Mouse (Mus musculus) kidney, embryonic 16.5 days (tissue): ENCODE measurements around the gene Cdk4. TPM values are rescaled to one million over a fixed set of nuclear protein-coding genes. Genes with fewer than 3 reads are reported as not detected.

Experiments used
- ATAC-seq: fragments of 200-750 bp; cut with Nextera tagmentation; 2 replicates; pipeline ENCODE4 v1.8.0; 2017; ENCODE audit warnings: moderate TSS enrichment; ENCODE audit not compliant: low FRiP score, low TSS enrichment
- H3K27ac ChIP-seq: fragments of 300-500 bp; sonication (generic); 2 replicates; pipeline ENCODE4 v1.5.1; 2014; ENCODE audit warnings: low read length
- H3K27me3 ChIP-seq: fragments of 300-500 bp; sonication (generic); 2 replicates; pipeline ENCODE4 v1.6.1; 2014; ENCODE audit warnings: low read length, control low read depth, mixed read lengths; ENCODE audit not compliant: insufficient read depth
- H3K36me3 ChIP-seq: fragments of 300-500 bp; sonication (generic); 2 replicates; pipeline ENCODE4 v1.6.1; 2014; ENCODE audit warnings: low read length, control low read depth, mixed read lengths; ENCODE audit not compliant: insufficient read depth
- H3K4me1 ChIP-seq: fragments of 300-500 bp; sonication (generic); 2 replicates; pipeline ENCODE4 v1.6.1; 2014; ENCODE audit warnings: low read length, control low read depth, mixed read lengths; ENCODE audit not compliant: insufficient read depth
- H3K4me2 ChIP-seq: fragments of 300-500 bp; sonication (generic); replicated peaks from 2 replicates; pipeline ENCODE4 v1.6.1; 2014; ENCODE audit warnings: low read depth, low read length
- H3K4me3 ChIP-seq: fragments of 300-500 bp; sonication (generic); 2 replicates; pipeline ENCODE4 v1.5.1; 2014; ENCODE audit warnings: mild to moderate bottlenecking, low read length
- H3K9ac ChIP-seq: fragments of 300-500 bp; sonication (generic); replicated peaks from 2 replicates; pipeline ENCODE4 v1.6.1; 2014; ENCODE audit warnings: low read length
- H3K9me3 ChIP-seq: fragments of 300-500 bp; sonication (generic); 2 replicates; pipeline ENCODE4 v1.6.1; 2016; ENCODE audit warnings: low read length, control low read depth
- WGBS: fragments of 180-500 bp; shearing (Covaris S2); extraction: QIAGEN DNeasy Blood & Tissue Kit; methylation state at CpG from one replicate; pipeline ENCODE4 v1.1.7; 2014; 5-methylcytosine and 5-hydroxymethylcytosine counted together
- polyA plus RNA-seq: library from polyadenylated mRNA; unstranded; fragments of >200 nt; fragmentation: Nextera tagmentation; extraction: Ambion mirVana; gene quantifications from 2 replicates; pipeline ENCODE4 v1.2.1, GENCODE M21; 2015

Cdk4 gene
- polyA plus RNA-seq, 1 experiment from 2014 or later, result 1,917 TPM

GRCm38 (mm10) chr10:127079665-127080391 is 16.5 kb downstream of the Cdk4 start:
- Histone ChIP-seq H3K4me2 (peak overlapping the region; percentile 92), H3K36me3 (no peaks in the 10 kb centered on the region), H3K9ac (peak overlapping the region; percentile 57; the same call in 1 of the 2 replicates), H3K4me1 (peaks cover 28% of the 10 kb centered on the region), H3K27me3 (peaks cover 90% of the 10 kb centered on the region), H3K4me3 (peak overlapping the region; percentile 53), H3K27ac (no peak overlapping the region), H3K9me3 (no peaks in the 10 kb centered on the region)
- WGBS, result under 1% methylated on average over 66 of the region's 70 CpGs
- no peak for ATAC-seq

- H3K4me1 ChIP-seq, result peaks cover 28% of the 10 kb centered on the region
- peak overlapping the region; percentile 41; the same call in 1 of the 2 replicates for H3K9ac ChIP-seq
- no peaks in the 10 kb centered on the region for H3K36me3 ChIP-seq
- 4% methylated on average over 48 of the region's 48 CpGs for WGBS
- ATAC-seq, result no peak
- peaks cover 90% of the 10 kb centered on the region for H3K27me3 ChIP-seq
- no peak overlapping the region for H3K27ac ChIP-seq
- peak overlapping the region; percentile 42 for H3K4me2 ChIP-seq
- H3K9me3 ChIP-seq, result no peaks in the 10 kb centered on the region
- H3K4me3 ChIP-seq, result peak overlapping the region; percentile 27
These were observed 17.8 kb downstream of the Cdk4 start for GRCm38 (mm10) chr10:127080901-127081780.

GRCm38 (mm10) chr10:127081996-127082620 is 18.8 kb downstream of the Cdk4 start:
- no peaks in the 10 kb centered on the region for H3K36me3 ChIP-seq
- peak overlapping the region; percentile 42; the same call in 1 of the 2 replicates for H3K4me2 ChIP-seq
- no peak overlapping the region for H3K27ac ChIP-seq
- no peaks in the 10 kb centered on the region for H3K9me3 ChIP-seq
- no peak overlapping the region for H3K9ac ChIP-seq
- no peak for ATAC-seq
- H3K27me3 ChIP-seq, result peaks cover 83% of the 10 kb centered on the region
- H3K4me3 ChIP-seq, result 0 out of 2 replicates have a peak overlapping the region, but pooled peaks have one; percentile 27
- WGBS, result 32% methylated on average over 8 of the region's 8 CpGs
- H3K4me1 ChIP-seq, result peaks cover 28% of the 10 kb centered on the region

DNA sequence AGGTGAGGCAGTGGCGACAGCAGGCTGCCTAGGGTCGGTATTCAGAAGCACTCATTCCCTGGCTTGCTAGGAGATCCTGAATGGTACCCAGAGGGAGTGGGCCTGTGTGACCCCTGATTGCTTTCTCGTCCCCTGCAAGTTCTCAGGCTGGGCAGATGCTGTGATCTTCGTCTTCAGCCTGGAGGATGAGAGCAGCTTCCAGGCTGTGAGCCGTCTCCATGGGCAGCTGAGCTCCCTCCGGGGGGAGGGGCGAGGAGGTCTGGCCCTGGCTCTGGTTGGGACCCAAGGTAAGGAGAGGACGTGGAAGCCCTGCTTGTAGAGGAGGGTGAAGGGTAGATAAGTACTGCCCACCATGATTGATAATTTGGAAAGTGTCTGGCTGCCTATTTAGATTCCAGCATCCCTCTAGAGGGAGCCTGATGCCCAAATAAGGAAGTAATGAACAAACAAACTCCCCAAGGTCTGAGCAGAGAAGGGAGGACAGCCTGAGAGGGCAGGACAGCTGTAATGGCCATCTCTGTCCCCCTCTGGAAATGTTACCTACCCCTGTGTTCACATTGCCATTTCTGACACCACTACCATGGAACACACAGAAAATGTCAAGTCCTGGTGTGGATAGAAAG is 20.1 kb downstream of the Cdk4 start:
- no peak overlapping the region for H3K9ac ChIP-seq
- H3K36me3 ChIP-seq, result no peaks in the 10 kb centered on the region
- ATAC-seq, result no peak
- H3K4me2 ChIP-seq, result no peak overlapping the region
- no peak overlapping the region for H3K4me3 ChIP-seq
- WGBS, result 23% methylated on average over 8 of the region's 8 CpGs
- H3K27me3 ChIP-seq, result peaks cover 76% of the 10 kb centered on the region
- peaks cover 26% of the 10 kb centered on the region for H3K4me1 ChIP-seq
- no peak overlapping the region for H3K27ac ChIP-seq
- H3K9me3 ChIP-seq, result no peaks in the 10 kb centered on the region

GRCm38 (mm10) chr10:127083915-127084306 is 20.6 kb downstream of the Cdk4 start:
- no peak for ATAC-seq
- Histone ChIP-seq H3K36me3 (no peaks in the 10 kb centered on the region), H3K4me3 (no peak overlapping the region), H3K4me2 (no peak overlapping the region), H3K27ac (no peak overlapping the region), H3K9ac (no peak overlapping the region), H3K4me1 (peaks cover 25% of the 10 kb centered on the region), H3K27me3 (peaks cover 73% of the 10 kb centered on the region), H3K9me3 (no peaks in the 10 kb centered on the region)
- WGBS, result 34% methylated on average over 5 of the region's 5 CpGs

DNA sequence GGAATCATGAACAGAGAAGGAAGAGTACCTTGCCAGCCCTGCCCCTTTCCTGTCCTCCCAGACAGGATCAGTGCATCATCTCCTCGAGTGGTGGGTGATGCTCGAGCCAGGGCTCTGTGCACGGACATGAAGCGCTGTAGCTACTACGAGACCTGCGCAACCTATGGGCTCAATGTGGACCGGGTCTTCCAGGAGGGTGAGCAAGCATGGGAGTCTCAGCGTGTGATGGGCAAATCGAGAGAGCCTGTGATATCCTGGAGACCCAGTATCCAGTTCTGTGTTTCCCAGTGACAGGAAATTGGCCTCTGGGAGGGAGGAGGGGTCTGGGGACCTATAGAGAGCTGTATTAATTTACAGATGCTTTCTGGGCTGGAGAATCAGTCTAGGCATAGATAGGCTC is 21.7 kb downstream of the Cdk4 start:
- ATAC-seq, result no peak
- Histone ChIP-seq H3K9me3 (no peaks in the 10 kb centered on the region), H3K4me3 (no peak overlapping the region), H3K27me3 (peaks cover 73% of the 10 kb centered on the region), H3K27ac (no peak overlapping the region), H3K9ac (no peak overlapping the region), H3K4me1 (peaks cover 13% of the 10 kb centered on the region), H3K4me2 (no peak overlapping the region), H3K36me3 (no peaks in the 10 kb centered on the region)
- 77% methylated on average over 9 of the region's 9 CpGs for WGBS

DNA sequence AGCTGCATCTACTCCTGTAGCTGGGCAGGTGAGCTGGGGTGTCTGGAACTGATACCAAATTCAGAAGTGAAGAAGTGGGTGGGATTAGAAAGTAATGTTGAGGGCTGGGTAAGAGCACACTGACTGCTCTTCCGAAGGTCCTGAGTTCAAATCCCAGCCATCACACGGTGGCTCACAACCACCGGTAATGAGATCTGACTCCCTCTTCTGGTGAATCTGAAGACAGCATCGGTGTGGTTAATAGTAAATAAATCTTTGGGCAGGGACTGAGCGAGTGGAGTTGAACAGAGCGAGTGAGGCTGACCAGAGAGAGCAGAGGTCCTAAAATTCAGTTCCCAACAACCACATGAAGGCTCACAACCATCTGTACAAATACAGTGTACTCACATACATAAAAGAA is 22.3 kb downstream of the Cdk4 start:
- Histone ChIP-seq H3K27me3 (peaks cover 73% of the 10 kb centered on the region), H3K4me3 (no peak overlapping the region), H3K4me1 (peaks cover 12% of the 10 kb centered on the region), H3K9me3 (no peaks in the 10 kb centered on the region), H3K9ac (no peak overlapping the region), H3K4me2 (no peak overlapping the region), H3K36me3 (no peaks in the 10 kb centered on the region), H3K27ac (no peak overlapping the region)
- ATAC-seq, result no peak
- WGBS, result 69% methylated on average over 6 of the region's 6 CpGs

GRCm38 (mm10) chr10:127090560-127091411 is 27.5 kb downstream of the Cdk4 start:
- H3K4me1 ChIP-seq, result peaks cover 17% of the 10 kb centered on the region
- peaks cover 59% of the 10 kb centered on the region for H3K27me3 ChIP-seq
- peak overlapping the region; percentile 22 for H3K4me3 ChIP-seq
- H3K36me3 ChIP-seq, result 0 out of 2 replicates have a peak, but pooled peaks cover 6% of the 10 kb centered on the region
- no peak overlapping the region for H3K27ac ChIP-seq
- peak; percentile 28 for ATAC-seq
- 5% methylated on average over 57 of the region's 57 CpGs for WGBS
- no peak overlapping the region for H3K9ac ChIP-seq
- H3K4me2 ChIP-seq, result peak overlapping the region; percentile 34
- H3K9me3 ChIP-seq, result no peaks in the 10 kb centered on the region
